In genomic region chr17:48825212-48825913, GRCm38 (mm10) we compare ENCODE assay signal across 11 mouse cellular contexts.
DNase-seq lines count a peak whose midpoint lies in the region; ATAC-seq and TF ChIP-seq lines count a peak whose summit lies in the region.
"Had no signal": no experiment of that assay in that cellular context is flagged by ENCODE, and none has a peak within 500 bp of the region (broad histone marks: within the 10 kb centered on the region; RNA-seq: fewer than 3 reads in every experiment).

No protein-coding gene starts in this region.

- 0 out of 2 replicates have a peak, but pooled peaks have one; percentile 38 for ATAC-seq in forebrain, embryonic 13.5 days
- 0 out of 2 replicates have a peak, but pooled peaks have one; percentile 6 for ATAC-seq in forebrain, embryonic 15.5 days (replicated peaks)
- ATAC-seq in kidney, embryonic 14.5 days (ENCODE audit: low FRiP score, low TSS enrichment) = no peak

- H3K4me1 ChIP-seq in forebrain, embryonic 13.5 days = peaks cover 15% of the 10 kb centered on the region
- H3K4me1 ChIP-seq in forebrain, embryonic 10.5 days = peaks cover 18% of the 10 kb centered on the region
- H3K4me1 ChIP-seq in ES-Bruce4 (ENCODE audit: control insufficient read depth, insufficient read depth, low read length) = no peaks in the 10 kb centered on the region
- H3K4me1 ChIP-seq in forebrain, embryonic 15.5 days = peaks cover 10% of the 10 kb centered on the region
- H3K4me1 ChIP-seq in kidney, embryonic 14.5 days (ENCODE audit: control insufficient read depth, insufficient read depth, low read length) = peaks cover 6% of the 10 kb centered on the region; the same call in 1 of the 2 replicates

- no peaks in the 10 kb centered on the region for H3K36me3 ChIP-seq in forebrain, embryonic 13.5 days (ENCODE audit: poor library complexity, severe bottlenecking)
- no peaks in the 10 kb centered on the region for H3K36me3 ChIP-seq in forebrain, embryonic 10.5 days (replicated peaks)
- H3K36me3 ChIP-seq in ES-Bruce4 (ENCODE audit: control insufficient read depth, insufficient read depth, low read length, poor library complexity, severe bottlenecking) = no peaks in the 10 kb centered on the region
- H3K36me3 ChIP-seq in forebrain, embryonic 15.5 days = no peaks in the 10 kb centered on the region
- no peaks in the 10 kb centered on the region for H3K36me3 ChIP-seq in kidney, embryonic 14.5 days (ENCODE audit: control insufficient read depth, insufficient read depth, low read length)
- H3K36me3 ChIP-seq: limb, embryonic 13.5 days had no signal

- TF ChIP-seq EP300 in ES-Bruce4 (IDR thresholded peaks at IDR 0.05; ENCODE audit: insufficient read depth, low read depth, low read length) = no peak

- H3K9me3 ChIP-seq in forebrain, embryonic 13.5 days (replicated peaks) = no peaks in the 10 kb centered on the region
- no peaks in the 10 kb centered on the region for H3K9me3 ChIP-seq in forebrain, embryonic 10.5 days
- H3K9me3 ChIP-seq in ES-Bruce4 (replicated peaks; ENCODE audit: control insufficient read depth, insufficient read depth, low read length, poor library complexity, severe bottlenecking) = no peaks in the 10 kb centered on the region
- H3K9me3 ChIP-seq in forebrain, embryonic 15.5 days = no peaks in the 10 kb centered on the region
- H3K9me3 ChIP-seq in kidney, embryonic 14.5 days (ENCODE audit: control insufficient read depth, low read length) = no peaks in the 10 kb centered on the region
- H3K9me3 ChIP-seq: limb, embryonic 13.5 days had no signal

- 65% methylated on average over 9 of the region's 9 CpGs for WGBS in forebrain, embryonic 13.5 days
- 76% methylated on average over 9 of the region's 9 CpGs for WGBS in forebrain, embryonic 10.5 days
- WGBS in forebrain, embryonic 15.5 days = 64% methylated on average over 9 of the region's 9 CpGs
- 66% methylated on average over 9 of the region's 9 CpGs for WGBS in kidney, embryonic 14.5 days

- no peak overlapping the region for H3K27ac ChIP-seq in forebrain, embryonic 13.5 days
- no peak overlapping the region for H3K27ac ChIP-seq in forebrain, embryonic 10.5 days
- no peak overlapping the region for H3K27ac ChIP-seq in ES-Bruce4 (ENCODE audit: insufficient read depth, low read length)
- H3K27ac ChIP-seq in forebrain, embryonic 15.5 days (replicated peaks) = 0 out of 2 replicates have a peak overlapping the region, but pooled peaks have one; percentile 3
- H3K27ac ChIP-seq in kidney, embryonic 14.5 days (ENCODE audit: low read depth, low read length) = no peak overlapping the region
- H3K27ac ChIP-seq: limb, embryonic 13.5 days had no signal

- DNase-seq in forebrain, embryonic 10.5 days (ENCODE audit: extremely low spot score, low spot score) = no peak
- DNase-seq in layer of hippocampus, adult 9-11 months = peak; percentile 34
- no peak for DNase-seq in layer of hippocampus, adult 8-10 months (ENCODE audit: low spot score in 2 of 2)
- DNase-seq in kidney, adult 18-20 months = no peak
- DNase-seq: B cell, adult 2 months; kidney, adult 8-10 months had no signal

- no peak overlapping the region for H3K4me3 ChIP-seq in forebrain, embryonic 13.5 days
- H3K4me3 ChIP-seq in forebrain, embryonic 10.5 days = no peak overlapping the region
- no peak overlapping the region for H3K4me3 ChIP-seq in ES-Bruce4 (ENCODE audit: low read depth, low read length)
- no peak overlapping the region for H3K4me3 ChIP-seq in forebrain, embryonic 15.5 days
- H3K4me3 ChIP-seq in kidney, embryonic 14.5 days (ENCODE audit: low read length) = no peak overlapping the region
- H3K4me3 ChIP-seq: limb, embryonic 13.5 days had no signal

- no peaks in the 10 kb centered on the region for H3K27me3 ChIP-seq in forebrain, embryonic 13.5 days
- no peaks in the 10 kb centered on the region for H3K27me3 ChIP-seq in forebrain, embryonic 10.5 days (ENCODE audit: poor library complexity, severe bottlenecking)
- no peaks in the 10 kb centered on the region for H3K27me3 ChIP-seq in ES-Bruce4 (ENCODE audit: control insufficient read depth, insufficient read depth, low read length, poor library complexity, severe bottlenecking)
- H3K27me3 ChIP-seq in forebrain, embryonic 15.5 days = no peaks in the 10 kb centered on the region
- no peaks in the 10 kb centered on the region for H3K27me3 ChIP-seq in kidney, embryonic 14.5 days (ENCODE audit: control insufficient read depth, insufficient read depth, low read length)
- H3K27me3 ChIP-seq: limb, embryonic 13.5 days had no signal

- no peak overlapping the region for H3K4me2 ChIP-seq in forebrain, embryonic 13.5 days
- no peak overlapping the region for H3K4me2 ChIP-seq in forebrain, embryonic 15.5 days (replicated peaks)
- no peak overlapping the region for H3K4me2 ChIP-seq in kidney, embryonic 14.5 days (replicated peaks; ENCODE audit: low read depth, low read length)
- H3K4me2 ChIP-seq: limb, embryonic 13.5 days had no signal

- peak; percentile 35 for TF ChIP-seq CTCF in ES-Bruce4 (IDR thresholded peaks at IDR 0.05; ENCODE audit: low read depth, low read length)

- no peak overlapping the region for H3K9ac ChIP-seq in forebrain, embryonic 13.5 days
- H3K9ac ChIP-seq in ES-Bruce4 (ENCODE audit: low read depth, poor library complexity, severe bottlenecking) = no peak overlapping the region
- no peak overlapping the region for H3K9ac ChIP-seq in forebrain, embryonic 15.5 days (replicated peaks)
- H3K9ac ChIP-seq in kidney, embryonic 14.5 days (ENCODE audit: low read depth, low read length) = no peak overlapping the region
- H3K9ac ChIP-seq: limb, embryonic 13.5 days had no signal

- no peak for TF ChIP-seq POLR2A in ES-Bruce4 (IDR thresholded peaks at IDR 0.05; ENCODE audit: insufficient read depth, low read length)
